Mouse (Mus musculus) limb, embryonic 14.5 days (tissue): ENCODE measurements at regions not wholly inside any gene's neighbourhood (a gene's known extent, or its start where the extent isn't known, plus 50 kb on each side); places are given as distances from the start of the nearest gene placed in this dataset.

Experiments
- ATAC-seq: fragments of 200-750 bp; cut with Nextera tagmentation; 2 replicates; pipeline ENCODE4 v1.8.0; 2017; ENCODE audit warnings: low read depth, moderate number of reproducible peaks, moderate TSS enrichment; ENCODE audit not compliant: low FRiP score
- DNase-seq: peaks from one replicate; pipeline ENCODE4 v3.0.0-alpha.2; 2015; ENCODE audit warnings: low spot score
- H3K27ac ChIP-seq: fragments of 300-500 bp; sonication (generic); replicated peaks from 2 replicates; pipeline ENCODE4 v1.5.1; 2014; ENCODE audit warnings: low read depth, mild to moderate bottlenecking, low read length, moderate library complexity, mixed read lengths
- H3K27me3 ChIP-seq: fragments of 300-500 bp; sonication (generic); 2 replicates; pipeline ENCODE4 v1.6.1; 2014; ENCODE audit warnings: low read length, mixed read lengths; ENCODE audit not compliant: control insufficient read depth, insufficient read depth
- H3K36me3 ChIP-seq: fragments of 300-500 bp; sonication (generic); 2 replicates; pipeline ENCODE4 v1.6.1; 2014; ENCODE audit warnings: mild to moderate bottlenecking, low read length, moderate library complexity, mixed read lengths; ENCODE audit not compliant: control insufficient read depth, insufficient read depth
- H3K4me1 ChIP-seq: fragments of 300-500 bp; sonication (generic); 2 replicates; pipeline ENCODE4 v1.6.1; 2014; ENCODE audit warnings: antibody characterized with exemption, low read length, mixed read lengths; ENCODE audit not compliant: control insufficient read depth, insufficient read depth
- H3K4me2 ChIP-seq: fragments of 300-500 bp; sonication (generic); replicated peaks from 2 replicates; pipeline ENCODE4 v1.6.1; 2014; ENCODE audit warnings: low read depth, mild to moderate bottlenecking, low read length, moderate library complexity; ENCODE audit not compliant: severe bottlenecking
- H3K4me3 ChIP-seq: fragments of 300-500 bp; sonication (generic); replicated peaks from 2 replicates; pipeline ENCODE4 v1.5.1; 2014; ENCODE audit warnings: low read length
- H3K9ac ChIP-seq: fragments of 300-500 bp; sonication (generic); 2 replicates; pipeline ENCODE4 v1.6.1; 2014; ENCODE audit warnings: mild to moderate bottlenecking, low read depth, low read length, moderate library complexity; ENCODE audit not compliant: severe bottlenecking
- H3K9me3 ChIP-seq: fragments of 300-500 bp; sonication (generic); 2 replicates; pipeline ENCODE4 v1.6.1; 2016; ENCODE audit warnings: low read length; ENCODE audit not compliant: control insufficient read depth
- POLR2A ChIP-seq: fragments of 200-500 bp; IDR thresholded peaks from 2 replicates; pipeline ENCODE4 v1.8.0; 2012; ENCODE audit warnings: inconsistent platforms, mild to moderate bottlenecking, moderate library complexity, borderline replicate concordance; ENCODE audit not compliant: insufficient read depth, insufficient read length; ENCODE audit errors: extremely low read depth
- WGBS: fragments of 180-500 bp; shearing (Covaris S2); extraction: QIAGEN DNeasy Blood & Tissue Kit; methylation state at CpG from one replicate; pipeline ENCODE4 v1.1.7; 2014; 5-methylcytosine and 5-hydroxymethylcytosine counted together

DNA sequence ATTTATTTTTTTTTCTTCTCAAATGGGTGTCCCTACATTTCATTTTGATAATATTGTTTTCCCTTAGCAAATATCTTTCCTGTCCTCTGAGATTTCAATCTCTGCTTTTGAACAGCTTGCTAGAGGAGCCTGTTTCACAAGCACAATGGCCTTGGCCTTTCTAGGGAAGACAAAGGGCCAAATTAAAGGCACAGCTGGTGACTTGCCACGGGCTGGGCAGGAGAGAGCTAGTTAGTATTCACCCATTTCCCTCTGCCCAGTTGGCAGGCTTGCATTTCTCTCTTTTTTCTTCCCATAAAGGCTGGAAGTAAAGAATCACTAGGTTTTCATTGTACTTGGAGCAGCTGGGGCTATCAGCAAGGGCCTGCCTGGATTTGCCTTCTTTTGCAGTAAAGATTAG lies 188.9 kb upstream of the Gpr101 start:
- no peak for DNase-seq
- no peak overlapping the region for H3K4me2 ChIP-seq
- no peak for TF ChIP-seq POLR2A
- no peaks in the 10 kb centered on the region for H3K36me3 ChIP-seq
- no peak overlapping the region for H3K4me3 ChIP-seq
- H3K4me1 ChIP-seq, result no peaks in the 10 kb centered on the region
- no peaks in the 10 kb centered on the region for H3K9me3 ChIP-seq
- no peak for ATAC-seq
- H3K27ac ChIP-seq, result no peak overlapping the region
- H3K27me3 ChIP-seq, result no peaks in the 10 kb centered on the region
- H3K9ac ChIP-seq, result no peak overlapping the region
- 35% methylated on average over 1 of the region's 1 CpGs for WGBS

DNA sequence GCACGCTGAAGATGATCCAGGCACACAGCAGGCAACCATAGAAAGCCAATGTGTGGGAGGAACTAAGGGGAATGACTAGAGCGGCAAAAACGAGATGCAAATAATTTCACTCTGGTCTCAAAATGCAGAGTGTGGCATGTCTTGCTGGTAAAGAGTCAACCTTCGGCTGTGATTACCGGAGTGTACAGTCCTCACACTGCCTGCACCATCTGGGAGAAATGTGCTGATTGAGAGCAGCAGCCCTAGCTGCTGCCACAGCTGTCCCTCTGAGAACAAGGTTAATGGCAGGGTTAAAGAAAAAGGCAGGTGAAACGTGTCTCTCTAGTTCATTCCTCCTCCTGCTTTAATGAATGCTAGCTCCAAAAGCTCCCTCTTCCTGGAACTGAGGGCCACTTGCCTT lies 173.2 kb upstream of the Gpr101 start:
- H3K4me2 ChIP-seq, result no peak overlapping the region
- H3K9ac ChIP-seq, result no peak overlapping the region
- DNase-seq (no peak), ATAC-seq (no peak)
- no peak for TF ChIP-seq POLR2A
- no peaks in the 10 kb centered on the region for H3K9me3 ChIP-seq
- no peaks in the 10 kb centered on the region for H3K36me3 ChIP-seq
- no peaks in the 10 kb centered on the region for H3K27me3 ChIP-seq
- 49% methylated on average over 6 of the region's 6 CpGs for WGBS
- H3K4me3 ChIP-seq, result no peak overlapping the region
- no peaks in the 10 kb centered on the region for H3K4me1 ChIP-seq
- no peak overlapping the region for H3K27ac ChIP-seq

DNA sequence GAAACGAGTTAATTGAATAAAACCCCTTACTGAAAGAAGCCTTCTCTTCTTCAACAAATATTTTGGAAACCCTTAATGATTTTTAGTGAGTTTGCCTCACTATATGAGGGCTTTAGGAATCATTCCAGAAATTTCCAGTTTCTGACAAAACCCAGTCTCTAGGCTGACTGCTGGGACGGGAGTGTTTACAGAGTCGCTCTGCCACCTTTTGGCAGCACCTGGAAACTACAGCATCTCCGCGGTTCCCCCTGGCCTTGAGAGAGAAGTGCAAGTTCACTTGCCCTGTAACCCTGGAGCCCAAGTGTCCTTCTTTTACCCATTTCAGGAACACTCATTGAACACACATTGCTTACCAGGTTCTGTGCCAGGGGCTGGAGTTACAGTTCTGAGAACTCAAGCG lies 171.4 kb upstream of the Gpr101 start:
- Histone ChIP-seq H3K9me3 (no peaks in the 10 kb centered on the region), H3K4me2 (no peak overlapping the region), H3K27me3 (no peaks in the 10 kb centered on the region), H3K36me3 (no peaks in the 10 kb centered on the region), H3K9ac (no peak overlapping the region), H3K4me3 (no peak overlapping the region), H3K4me1 (no peaks in the 10 kb centered on the region), H3K27ac (no peak overlapping the region)
- DNase-seq (peak; percentile 35), ATAC-seq (no peak)
- WGBS, result 16% methylated on average over 6 of the region's 6 CpGs
- no peak for TF ChIP-seq POLR2A

DNA sequence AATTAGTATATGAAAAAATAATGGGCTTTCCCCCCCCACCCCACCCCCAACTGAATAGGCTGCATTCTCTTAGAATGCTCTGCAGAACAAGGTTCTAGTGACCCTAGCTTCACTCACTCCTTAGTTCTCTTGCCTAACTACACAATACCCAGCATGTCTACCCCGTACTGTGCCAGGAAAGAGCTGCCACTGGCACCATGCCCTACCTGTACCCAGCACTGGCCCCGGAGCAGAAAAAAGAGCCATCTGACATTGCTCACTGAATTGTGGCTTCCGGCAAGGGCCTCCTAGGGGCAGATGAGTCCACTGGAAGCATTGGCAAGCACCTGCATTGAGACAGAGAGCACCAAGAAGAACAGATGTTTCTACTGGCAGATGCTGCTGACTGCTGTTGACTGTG lies 156.0 kb upstream of the Gpr101 start:
- DNase-seq (no peak), ATAC-seq (no peak)
- WGBS, result 94% methylated on average over 3 of the region's 3 CpGs
- no peaks in the 10 kb centered on the region for H3K4me1 ChIP-seq
- no peak for TF ChIP-seq POLR2A
- H3K9ac ChIP-seq, result no peak overlapping the region
- no peak overlapping the region for H3K4me2 ChIP-seq
- H3K9me3 ChIP-seq, result no peaks in the 10 kb centered on the region
- H3K27ac ChIP-seq, result no peak overlapping the region
- no peaks in the 10 kb centered on the region for H3K36me3 ChIP-seq
- H3K4me3 ChIP-seq, result no peak overlapping the region
- no peaks in the 10 kb centered on the region for H3K27me3 ChIP-seq

DNA sequence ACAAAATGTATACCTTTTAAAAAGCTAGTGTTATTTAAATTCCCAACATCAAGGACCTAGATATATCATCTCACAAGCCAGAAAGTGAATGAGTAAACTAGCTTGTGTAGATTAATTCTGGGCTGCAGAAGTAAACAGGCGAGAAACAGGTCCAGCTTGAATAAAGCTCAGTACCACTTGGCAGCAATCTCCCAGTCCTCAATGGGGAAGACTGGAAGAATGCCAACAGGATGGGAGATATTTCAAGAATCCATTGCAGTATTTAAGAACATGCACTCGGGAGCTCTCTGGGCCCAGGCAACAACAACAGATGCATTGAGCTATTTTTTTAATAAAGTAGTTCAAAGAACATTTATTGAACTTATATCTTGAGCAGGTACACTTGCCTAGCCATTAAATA lies 152.5 kb upstream of the Gpr101 start:
- no peaks in the 10 kb centered on the region for H3K4me1 ChIP-seq
- WGBS, result 43% methylated on average over 2 of the region's 2 CpGs
- no peaks in the 10 kb centered on the region for H3K9me3 ChIP-seq
- peak; percentile 23 for DNase-seq
- no peak for ATAC-seq
- no peaks in the 10 kb centered on the region for H3K27me3 ChIP-seq
- no peaks in the 10 kb centered on the region for H3K36me3 ChIP-seq
- no peak overlapping the region for H3K27ac ChIP-seq
- H3K9ac ChIP-seq, result no peak overlapping the region
- H3K4me3 ChIP-seq, result no peak overlapping the region
- no peak overlapping the region for H3K4me2 ChIP-seq
- no peak for TF ChIP-seq POLR2A

DNA sequence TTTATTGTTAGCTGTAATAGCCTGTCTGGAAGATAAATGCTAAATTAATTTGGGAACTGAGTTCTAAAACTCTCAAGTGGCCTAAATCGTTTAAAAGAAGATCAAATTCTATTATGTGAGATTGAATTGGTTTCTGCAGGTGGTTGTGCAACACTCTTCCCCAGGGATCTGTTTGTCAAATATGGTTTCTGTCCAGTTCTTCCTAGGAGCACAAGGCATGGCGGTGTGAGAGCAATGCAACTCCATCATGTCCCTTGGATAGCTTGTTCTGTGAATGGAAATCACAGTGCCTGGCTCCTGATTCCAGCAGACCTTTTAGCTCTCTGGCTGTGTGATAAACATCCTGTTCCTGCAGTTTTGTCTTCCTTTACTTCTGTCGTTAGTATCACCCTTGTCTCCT lies 151.9 kb upstream of the Gpr101 start:
- no peaks in the 10 kb centered on the region for H3K27me3 ChIP-seq

More for the DNA sequence above, 151.9 kb upstream of the Gpr101 start:
- DNase-seq (no peak), ATAC-seq (no peak)
- WGBS, result 56% methylated on average over 3 of the region's 3 CpGs
- H3K9me3 ChIP-seq, result no peaks in the 10 kb centered on the region
- H3K36me3 ChIP-seq, result no peaks in the 10 kb centered on the region
- H3K4me3 ChIP-seq, result no peak overlapping the region
- no peaks in the 10 kb centered on the region for H3K4me1 ChIP-seq
- H3K9ac ChIP-seq, result no peak overlapping the region
- no peak overlapping the region for H3K27ac ChIP-seq
- no peak for TF ChIP-seq POLR2A
- no peak overlapping the region for H3K4me2 ChIP-seq
